Mouse (Mus musculus): ENCODE results near the gene Kctd7.

Kctd7 gene

DNA sequence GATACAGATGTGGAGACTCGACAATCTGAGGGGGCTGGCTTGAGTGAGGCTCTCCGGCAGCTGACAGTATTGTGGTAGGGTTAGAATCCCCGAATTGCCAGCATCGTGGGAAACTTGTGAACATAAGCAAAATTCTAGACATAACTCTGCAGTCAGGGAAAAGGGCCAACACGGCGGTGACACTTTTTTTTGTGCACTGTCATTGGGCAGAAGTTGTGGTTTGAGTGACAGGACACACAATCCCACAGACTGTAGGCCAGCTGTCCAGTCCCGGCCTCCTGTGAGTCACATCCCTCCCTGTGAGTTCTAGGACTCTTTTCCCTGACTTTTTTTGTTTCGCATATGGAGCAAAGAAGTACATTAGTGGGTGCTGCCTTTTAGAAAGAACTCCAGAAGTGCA is 1.3 kb downstream of the Kctd7 start:
- no peak for DNase-seq

DNA sequence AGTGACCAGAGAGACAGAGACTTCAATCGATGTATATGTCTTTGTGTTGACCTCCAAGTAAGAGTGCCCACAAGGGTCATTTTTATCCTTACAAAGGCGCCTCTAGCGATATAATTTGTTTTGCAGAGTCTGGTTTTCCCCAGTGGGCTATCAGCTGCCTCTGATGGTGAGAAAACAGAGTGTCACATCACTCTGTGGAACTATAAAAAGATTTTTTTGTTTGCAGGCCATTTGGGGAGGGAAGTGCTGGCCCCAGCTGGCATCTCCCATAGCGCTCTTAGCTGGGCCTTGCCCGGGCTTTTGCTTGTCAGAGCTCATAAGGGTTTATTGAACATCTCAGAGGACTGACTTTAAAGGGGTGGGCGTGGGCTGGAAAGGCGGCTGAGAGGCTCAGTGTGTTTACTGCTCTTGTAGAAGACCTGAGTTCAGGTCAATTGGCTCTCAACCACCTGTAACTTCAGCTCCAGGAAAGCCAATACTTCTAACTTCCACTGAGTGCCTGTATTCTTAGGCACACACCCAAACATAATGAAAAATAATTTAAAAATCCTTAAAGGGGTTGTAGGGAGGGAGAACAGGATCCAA is 5.2 kb downstream of the Kctd7 start:
- DNase-seq: no peak

DNA sequence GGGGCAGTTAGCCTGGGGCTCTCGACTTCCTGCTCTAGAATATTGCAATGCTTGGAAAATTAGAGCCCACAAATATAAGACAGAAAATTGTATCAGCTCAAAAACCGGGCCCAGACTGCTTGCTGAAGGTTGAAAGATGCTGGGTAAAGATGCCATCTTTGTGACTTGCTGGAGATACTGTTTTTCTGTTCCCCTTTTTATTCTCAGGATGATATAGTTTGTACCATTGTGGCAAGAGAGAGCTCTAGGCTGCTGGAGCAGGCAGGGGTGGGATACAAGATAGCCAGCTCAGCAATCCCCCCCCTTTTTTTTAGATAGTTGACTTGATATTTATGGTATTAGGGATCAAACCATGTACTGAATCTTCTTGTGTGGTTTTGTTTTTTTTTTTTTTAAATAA is 9.6 kb downstream of the Kctd7 start:
- DNase-seq: no peak

DNA sequence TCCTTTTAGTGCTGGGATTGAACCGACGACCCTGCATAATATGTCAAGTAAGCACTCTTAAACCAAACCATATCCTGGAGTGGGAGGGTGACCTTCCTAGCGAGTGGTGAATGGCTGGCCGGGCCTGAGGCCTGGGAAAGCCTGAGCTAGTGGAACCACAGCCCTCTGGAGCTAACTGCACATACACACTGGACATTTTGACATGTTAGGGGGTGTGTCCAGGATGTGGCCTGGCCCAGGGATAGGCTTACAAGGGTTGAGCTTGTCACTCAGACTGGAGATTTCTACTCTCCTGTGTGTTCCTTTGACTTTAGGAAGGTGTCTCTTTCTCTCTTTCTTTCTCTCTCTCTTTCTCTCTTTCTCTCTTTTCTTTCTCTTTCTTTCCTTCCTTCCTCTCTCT is 13.9 kb downstream of the Kctd7 start:
- no peak for DNase-seq

DNA sequence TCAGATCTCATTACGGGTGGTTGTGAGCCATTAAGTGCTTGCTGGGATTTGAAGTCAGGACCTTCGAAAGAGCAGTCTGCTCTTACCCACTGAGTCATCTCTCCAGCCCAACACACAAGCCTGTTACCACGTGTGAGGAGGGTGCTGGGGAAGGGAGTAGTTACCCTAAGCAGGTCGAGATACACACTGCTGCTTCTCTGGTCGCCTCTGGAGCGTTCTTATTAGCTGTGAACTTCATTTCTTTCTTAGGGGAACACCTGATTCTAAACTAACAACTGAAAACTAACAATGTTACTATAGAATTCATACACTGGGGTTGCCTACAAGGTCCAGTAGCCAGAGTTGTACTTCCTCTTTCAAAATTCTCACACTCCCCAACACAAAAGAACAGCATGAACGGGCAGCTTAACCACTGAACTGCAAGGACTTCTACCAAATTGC is 15.1 kb downstream of the Kctd7 start:
- no peak for DNase-seq

DNA sequence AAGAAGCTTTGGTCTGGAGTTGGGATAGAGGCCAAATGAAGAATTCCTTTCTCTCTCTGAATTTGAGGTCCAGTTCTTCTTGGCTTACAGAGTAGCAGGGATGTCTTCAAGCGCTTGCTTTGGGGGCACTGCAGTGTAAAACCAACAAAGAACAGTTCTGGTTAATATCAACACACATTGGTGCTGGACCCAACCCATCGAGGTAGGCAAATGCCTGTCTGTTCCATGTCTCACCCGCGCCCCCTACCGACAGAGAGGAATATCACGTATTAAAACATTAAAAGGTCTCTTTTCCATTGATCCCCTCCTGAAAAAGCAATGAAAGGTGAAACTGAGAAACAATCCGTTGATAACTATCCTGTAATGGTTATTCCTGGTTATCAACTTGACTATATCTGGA is 19.0 kb downstream of the Kctd7 start:
- peak; percentile 73 for DNase-seq

DNA sequence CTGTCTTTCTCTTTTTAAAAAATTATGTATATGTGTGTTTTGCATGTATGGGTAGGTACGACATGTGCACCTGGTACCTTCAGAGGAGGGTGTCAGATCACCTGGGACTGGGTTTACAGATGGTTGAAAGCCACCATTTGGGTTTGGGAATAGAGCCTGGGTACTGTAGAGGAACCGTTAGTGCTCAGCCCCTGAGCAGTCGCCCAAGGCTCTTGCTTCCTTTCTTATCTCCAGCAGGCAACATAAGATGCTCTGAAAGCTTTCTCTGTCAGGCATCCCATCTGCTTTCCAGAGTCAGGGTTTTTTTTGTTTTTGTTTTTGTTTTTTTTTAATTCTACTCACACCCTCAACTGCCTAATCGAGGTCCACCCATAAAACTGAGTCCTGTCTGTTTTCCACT is 20.6 kb downstream of the Kctd7 start:
- DNase-seq: no peak

DNA sequence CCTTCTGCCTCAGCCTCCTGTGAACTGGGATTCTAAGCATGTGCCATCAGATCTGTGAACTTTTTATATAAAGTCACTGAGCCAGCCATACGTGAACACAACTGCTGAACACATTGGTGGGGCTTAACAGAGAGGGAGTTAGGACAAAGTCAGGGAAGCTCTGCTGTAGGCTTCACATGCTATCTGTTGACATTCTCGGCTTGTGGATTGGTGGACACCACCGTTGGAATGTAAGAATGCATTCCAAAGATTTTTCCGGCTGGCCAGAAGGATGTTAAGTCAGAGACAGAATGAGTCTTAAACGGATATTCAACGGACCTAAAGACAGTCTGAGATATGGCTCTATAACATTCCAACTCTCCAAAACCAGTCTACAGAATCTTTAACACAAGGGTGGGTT is 24.4 kb downstream of the Kctd7 start:
- DNase-seq: no peak

DNA sequence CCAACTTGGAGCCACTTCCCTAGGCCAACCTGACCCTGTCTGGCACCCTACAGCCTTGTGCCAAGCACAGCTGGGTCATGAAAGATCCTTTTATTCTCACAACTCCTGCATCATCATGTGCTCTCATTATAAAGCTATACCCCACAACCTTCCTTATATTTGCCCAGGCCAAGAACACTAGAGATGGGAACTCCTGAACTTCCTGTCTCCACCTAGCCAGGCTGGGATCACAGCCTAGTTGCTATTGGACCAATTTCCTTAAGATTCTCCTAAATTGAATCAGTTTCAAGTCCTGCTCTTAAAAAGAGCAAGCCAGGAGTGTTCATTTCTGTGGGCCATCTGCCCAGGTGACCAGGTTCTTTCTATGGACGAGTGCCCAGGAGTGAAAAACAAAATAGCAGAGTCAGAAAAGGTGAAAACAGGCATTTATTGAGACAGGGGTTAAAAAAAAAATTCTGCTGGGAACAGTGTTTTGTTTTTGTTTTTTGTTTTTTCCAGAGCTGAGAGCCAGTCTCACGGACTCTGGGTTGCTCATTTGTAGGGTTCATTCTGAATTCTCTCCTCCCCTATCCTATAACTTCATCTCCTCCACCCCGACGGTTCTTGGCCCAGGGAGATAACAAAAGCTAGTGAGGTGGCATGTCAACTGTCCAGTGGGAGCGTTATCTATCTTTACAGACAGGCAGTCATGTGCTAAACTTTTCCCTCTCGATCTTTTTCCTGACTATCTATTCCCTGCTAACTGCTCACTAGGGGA is 26.2 kb downstream of the Kctd7 start:
- no peak for DNase-seq

DNA sequence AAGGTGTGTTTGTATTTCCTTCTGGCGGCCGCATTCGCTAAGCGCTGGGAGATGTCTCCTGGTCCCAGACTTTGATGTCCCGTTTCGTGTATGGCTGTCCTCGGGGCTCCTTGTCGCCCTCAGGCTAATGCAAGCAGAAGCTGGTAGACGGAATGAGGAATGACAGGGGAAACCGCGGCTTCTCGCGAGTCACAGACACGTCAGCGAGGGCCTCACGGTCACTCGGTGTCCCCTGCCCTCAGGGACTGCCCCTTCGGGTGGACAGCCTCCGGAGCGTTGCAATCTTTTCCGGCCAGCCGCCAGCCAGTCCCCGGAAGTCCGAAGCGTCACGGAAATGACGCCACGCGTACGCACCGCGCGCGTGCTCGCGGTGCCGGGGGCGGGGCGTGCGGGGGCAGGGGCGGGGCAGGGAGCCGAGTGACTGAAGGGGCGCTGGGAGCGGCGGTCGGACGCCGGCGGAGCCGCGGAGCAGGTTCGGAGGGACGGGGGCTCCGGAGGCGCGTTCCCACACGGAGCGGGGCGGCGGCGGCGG is 26.8 kb downstream of the Kctd7 start, which contains the start of gene Rabgef1:
Gene Rabgef1 (plus strand): TSS at position 376 of the 532 bp plus-strand sequence.
- DNase-seq: peak; percentile 90

DNA sequence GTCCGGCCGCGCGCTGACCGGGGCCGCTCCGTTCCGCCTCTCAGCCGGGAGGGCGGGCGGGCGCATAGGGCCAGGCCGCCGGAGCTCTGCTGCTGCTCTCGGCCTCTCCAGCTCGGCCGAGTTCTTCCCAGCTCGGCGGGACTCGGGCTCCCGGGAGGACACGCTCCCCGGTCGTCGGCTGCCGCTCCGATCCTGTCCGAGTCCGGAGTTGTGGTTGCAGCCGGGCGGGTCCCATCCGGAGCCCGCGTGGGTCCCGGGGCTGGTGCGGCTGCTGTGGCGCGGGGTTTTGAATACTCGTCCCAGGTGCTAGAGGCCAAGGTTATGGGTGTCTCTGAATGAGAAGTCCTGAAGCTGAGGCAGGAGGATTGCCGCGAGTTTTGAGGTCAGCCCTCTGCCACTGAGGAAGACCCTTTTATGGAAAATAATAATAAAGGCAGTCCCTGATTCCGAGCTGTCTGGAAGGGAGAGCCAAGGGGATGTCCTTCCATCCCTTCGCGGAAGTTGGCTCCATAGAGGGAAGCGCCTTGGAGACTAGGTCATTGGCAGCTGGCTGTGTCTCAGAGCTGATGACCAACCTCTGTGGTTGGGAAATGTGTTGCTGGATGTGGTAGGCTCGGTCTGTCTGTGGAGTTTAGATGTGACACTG is 27.4 kb downstream of the Kctd7 start:
- no peak for DNase-seq

DNA sequence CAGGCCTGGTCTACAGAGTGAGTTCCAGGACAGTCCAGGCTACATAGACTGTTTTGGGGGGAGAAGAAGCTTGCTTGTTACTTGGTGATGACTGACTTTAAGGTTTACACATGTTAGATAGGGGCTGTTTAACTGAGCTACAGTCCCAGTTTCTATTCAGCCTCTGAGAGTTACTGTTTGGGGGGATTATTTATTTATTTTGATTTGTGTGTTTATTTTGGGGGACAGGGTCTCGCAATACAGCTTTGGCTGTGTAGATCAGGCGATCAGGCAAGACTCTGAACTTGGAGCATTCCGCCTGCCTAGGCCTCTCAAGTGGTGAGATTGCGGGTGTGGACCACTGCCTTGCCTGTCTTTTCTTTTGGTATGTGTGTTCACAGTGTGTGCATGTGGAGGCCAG is 28.4 kb downstream of the Kctd7 start:
- DNase-seq: no peak

DNA sequence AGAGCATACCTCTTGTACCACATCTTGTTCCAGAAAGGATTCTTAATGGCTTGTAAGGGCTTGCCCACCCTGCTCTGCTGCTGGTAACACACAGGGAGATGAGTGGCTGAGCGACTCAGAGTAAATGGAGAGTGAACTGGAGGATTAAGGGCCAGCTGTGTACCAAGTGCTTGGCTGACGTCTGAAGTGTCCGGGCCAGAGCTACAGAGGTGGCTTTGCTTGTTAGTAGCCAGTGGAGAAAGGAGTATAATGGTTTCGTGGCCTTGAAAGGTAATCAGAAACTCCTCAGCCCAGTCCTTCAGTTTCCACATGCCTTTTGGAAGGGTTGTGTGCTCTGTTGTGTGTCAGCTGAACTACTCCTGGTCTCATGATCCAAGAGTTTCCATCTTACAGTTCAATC is 33.2 kb downstream of the Kctd7 start:
- no peak for DNase-seq

DNA sequence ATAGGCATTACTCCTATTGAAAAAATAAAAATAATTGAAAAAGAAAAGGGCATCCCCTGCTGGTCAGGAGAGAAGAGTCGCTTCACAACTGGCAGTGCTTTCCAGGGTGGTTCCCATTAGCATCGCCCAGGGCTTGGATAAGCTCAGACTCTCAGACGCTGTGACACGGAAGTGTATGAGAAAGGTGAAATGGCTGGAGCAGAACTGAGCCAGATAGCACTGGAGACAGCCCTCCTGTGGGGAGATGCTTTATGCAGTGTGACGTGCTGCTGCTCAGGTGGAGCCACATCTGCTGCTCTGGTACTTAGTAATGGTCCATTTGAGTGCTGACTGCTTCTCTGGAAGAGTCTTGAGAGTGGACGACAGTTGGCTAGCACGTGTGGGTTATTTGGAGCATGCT is 35.7 kb downstream of the Kctd7 start:
- no peak for DNase-seq

DNA sequence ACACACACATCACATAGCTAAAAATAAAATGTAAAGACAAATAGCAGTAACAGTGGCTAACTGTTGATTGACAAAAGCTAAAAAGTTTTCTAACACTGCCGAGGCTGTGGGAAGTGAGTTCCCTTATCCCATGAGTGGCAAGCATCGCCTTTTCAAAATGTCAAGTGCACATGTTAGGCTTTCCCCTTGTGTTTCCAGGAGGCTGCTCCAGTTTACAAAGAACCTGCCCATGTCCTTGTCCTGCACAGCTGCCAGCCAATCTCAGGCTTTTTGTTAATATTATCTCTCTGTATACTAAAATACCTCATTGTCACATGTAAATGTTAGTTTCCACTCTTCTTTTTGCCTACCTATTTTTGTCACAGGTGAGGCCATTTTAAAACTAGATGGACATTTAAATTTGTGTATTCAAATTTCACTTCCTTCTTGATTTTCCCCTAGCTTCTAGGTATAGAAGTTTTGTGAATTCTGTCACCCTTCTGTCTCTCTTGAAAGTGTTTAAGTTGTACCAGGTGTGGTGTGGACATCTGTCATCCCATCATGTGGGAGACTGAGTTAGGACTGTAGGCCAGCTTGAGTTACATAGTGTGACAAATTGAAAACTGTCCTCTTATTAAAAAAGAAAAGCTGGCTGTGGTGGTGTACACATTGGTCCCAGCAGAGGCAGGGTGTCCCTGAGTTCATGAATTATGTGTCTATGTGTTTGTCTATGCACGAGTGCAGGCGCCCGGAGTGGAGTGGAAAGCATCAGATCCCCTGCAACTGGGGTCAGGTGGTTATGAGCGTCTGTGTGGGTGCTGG is 37.3 kb downstream of the Kctd7 start:
- no peak for DNase-seq

DNA sequence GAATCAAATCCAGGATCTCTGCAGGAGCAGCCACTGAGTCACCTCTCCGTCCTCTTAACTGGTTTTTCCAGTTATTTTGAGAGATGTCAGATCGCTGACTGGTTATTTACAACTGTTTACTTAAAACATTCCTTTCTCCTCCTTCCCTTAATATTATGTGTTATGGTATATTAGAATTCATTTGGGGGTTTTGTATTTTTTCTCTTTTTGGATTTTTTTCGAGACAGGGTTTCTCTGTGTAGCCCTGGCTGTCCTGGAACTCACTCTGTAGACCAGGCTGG is 37.8 kb downstream of the Kctd7 start:
- no peak for DNase-seq

DNA sequence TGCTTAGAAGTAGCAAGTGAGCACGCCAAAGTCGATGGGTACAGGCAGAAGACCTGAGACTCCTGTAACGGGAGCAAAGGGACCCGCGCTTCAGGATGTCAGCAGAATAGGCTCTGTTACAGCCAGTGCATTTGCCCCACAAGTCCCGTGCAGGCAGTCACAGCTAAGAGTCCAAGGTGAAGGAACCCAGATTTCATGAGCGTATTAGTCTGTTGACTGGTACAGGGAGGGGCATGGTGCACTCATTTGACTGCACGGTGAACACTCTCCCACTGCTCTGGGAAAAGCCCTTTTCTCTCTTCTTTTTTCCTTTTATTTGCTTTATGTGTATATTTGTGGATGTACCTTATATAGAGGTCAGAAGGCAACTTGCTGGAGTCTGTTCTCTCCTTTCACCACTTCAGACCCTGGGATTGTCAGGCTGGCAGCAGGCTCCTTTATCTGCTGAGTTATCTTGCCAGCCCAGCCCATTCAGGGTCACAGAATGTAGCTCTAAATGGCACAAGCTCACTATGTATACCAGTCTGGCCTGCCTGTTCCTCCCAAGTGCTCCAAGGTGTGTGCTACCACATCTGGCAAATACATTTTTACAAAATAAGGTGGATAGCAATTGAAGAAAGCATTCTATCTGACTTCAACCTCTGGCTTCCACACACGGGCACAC is 39.7 kb downstream of the Kctd7 start:
- no peak for DNase-seq

DNA sequence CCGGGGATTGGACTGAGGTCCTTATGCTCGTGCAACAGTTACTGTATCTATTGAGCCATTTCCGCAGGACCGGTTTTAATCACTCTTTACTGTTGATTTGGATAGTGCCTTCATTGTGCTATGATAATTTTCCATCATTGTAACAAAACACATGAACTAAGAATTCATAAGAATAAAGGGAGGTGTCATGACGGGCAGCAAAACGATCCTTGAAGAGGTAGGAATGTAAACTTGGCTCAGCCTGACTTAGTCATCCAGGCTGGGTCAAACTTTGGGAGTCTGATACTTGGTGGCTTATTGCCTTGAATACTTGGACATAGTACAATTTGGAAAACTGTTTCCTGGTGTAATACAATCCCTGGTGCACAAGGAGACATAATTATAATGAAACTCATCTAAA is 40.7 kb downstream of the Kctd7 start:
- DNase-seq: no peak

DNA sequence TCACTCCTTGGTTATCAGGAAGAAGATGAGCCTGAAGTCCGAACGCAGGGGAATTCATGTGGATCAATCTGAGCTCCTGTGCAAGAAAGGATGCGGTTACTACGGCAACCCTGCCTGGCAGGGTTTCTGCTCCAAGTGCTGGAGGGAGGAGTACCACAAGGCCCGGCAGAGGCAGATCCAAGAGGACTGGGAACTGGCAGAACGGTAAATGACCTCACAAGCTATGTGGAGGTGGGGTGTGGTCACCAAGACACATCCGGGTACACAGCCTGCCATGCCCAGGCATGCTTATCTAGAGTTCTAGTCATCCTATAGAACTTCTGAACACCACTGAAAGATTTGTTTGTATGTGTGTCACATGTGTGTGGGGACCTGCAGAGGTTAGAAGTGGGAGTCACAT is 42.7 kb downstream of the Kctd7 start:
- DNase-seq: no peak

DNA sequence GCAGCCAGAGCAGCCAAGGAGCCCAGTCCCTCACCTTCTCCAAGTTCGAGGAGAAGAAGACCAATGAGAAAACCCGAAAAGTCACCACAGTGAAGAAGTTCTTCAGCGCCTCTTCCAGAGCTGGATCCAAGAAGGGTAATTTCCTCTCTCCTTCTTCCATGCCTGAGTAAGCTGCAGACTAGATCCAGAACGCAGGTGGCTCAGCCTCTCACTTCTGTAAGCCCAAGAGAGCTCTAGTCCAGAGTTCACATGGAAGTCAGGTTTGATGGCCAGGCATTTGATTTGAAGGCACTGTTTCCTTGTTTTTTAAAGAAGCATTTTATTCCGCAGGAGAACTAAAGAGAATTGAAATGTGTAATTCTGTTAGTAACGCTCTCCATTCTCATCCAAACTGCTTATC is 46.2 kb downstream of the Kctd7 start:
- DNase-seq: no peak

DNA sequence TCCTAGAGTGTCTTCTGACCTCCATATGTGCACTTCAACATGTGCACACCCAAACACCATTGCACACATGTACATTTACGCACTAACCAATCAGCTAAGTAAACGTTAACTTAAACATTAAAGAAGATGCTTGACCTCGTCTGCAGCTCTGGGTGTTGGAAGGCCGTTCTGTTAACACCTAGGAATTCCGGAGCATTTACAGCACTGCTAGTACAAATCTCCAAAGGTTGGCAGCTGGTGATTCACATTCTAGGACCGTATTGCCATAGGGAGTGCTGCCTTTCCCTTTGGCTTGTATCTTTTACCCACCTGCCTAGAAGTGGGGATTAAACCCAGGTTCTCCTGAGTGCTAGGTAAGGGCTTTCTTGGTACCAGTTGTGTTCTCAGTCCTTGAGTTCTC is 47.2 kb downstream of the Kctd7 start:
- no peak for DNase-seq

DNA sequence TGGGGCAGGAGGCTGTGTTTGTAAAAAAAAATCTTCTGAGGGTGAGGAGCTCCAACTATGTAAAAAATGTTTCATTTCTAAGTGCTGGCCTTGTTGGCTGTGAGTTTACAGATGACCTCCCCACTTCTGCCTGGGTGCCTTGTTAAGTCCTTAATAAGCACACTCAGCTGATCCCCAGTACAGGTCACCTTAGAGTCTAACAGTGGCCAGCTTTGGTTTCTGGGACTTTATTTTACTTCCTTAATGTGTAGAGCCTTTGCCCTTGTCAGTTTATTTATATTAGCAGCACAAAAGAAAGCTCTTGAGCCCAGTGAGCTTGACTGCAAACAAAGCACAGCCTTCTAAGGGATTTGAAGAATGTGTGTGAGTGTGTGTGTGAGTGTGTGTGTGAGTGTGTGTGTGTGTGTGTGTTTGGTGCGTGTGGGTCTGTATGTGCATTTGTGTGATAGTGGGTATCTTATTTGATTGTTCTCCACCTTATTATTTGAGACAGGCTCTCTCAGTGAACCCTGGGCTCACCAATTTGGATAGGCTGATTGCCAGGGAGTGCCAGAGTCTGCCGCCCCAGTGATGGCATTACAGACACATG is 47.8 kb downstream of the Kctd7 start:
- no peak for DNase-seq

DNA sequence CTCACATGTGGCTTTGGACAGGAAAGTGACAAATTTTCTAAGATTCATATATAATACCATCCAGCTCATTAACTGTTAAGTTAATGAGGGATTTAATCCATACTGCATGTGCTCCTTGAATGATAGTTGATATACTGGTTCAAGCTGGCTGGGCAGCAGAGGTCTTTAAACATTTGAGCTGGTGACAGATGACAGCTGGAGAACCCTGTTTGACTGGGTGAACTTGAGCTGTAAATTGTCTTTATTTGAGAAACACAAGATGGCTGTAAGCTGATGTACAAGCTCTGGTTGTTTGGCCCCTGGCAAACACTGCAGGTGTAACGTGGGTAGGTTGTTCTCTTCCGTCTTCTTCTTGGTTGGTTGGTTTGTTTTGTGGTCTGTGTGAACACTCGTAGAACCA is 49.1 kb downstream of the Kctd7 start:
- no peak for DNase-seq
